Mouse (Mus musculus) splenic B cell, adult 2 months (primary cell): ENCODE results near the gene Tmem268.

ENCODE experiments used
- DNase-seq: peaks from one replicate; pipeline ENCODE4 v3.0.0-alpha.2; 2011; ENCODE audit warnings: low read depth, low spot score
- H3K27me3 ChIP-seq: 2 replicates; pipeline ENCODE4 v1.6.1; 2012; ENCODE audit warnings: mild to moderate bottlenecking, low read length, moderate library complexity, mixed read lengths; ENCODE audit not compliant: control insufficient read depth, poor library complexity, insufficient read depth, severe bottlenecking
- H3K36me3 ChIP-seq: 2 replicates; pipeline ENCODE4 v1.6.1; 2012; ENCODE audit warnings: mild to moderate bottlenecking, low read length, moderate library complexity, mixed read lengths; ENCODE audit not compliant: control insufficient read depth, poor library complexity, insufficient read depth, severe bottlenecking

Gene Tmem268

GRCm38 (mm10) chr4:63601263-63601662, 42.7 kb downstream of the Tmem268 start:
- no peak for DNase-seq
- no peaks in the 10 kb centered on the region for H3K36me3 ChIP-seq
- no peaks in the 10 kb centered on the region for H3K27me3 ChIP-seq

GRCm38 (mm10) chr4:63604945-63605344, 46.4 kb downstream of the Tmem268 start, which contains the start of gene Gm11213:
Gene Gm11213, minus strand, starts transcription at chr4:63605261.
- H3K27me3 ChIP-seq: no peaks in the 10 kb centered on the region
- no peaks in the 10 kb centered on the region for H3K36me3 ChIP-seq
- no peak for DNase-seq

GRCm38 (mm10) chr4:63605545-63605944, 47.0 kb downstream of the Tmem268 start:
- no peak for DNase-seq
- no peaks in the 10 kb centered on the region for H3K27me3 ChIP-seq
- H3K36me3 ChIP-seq: no peaks in the 10 kb centered on the region

DNA sequence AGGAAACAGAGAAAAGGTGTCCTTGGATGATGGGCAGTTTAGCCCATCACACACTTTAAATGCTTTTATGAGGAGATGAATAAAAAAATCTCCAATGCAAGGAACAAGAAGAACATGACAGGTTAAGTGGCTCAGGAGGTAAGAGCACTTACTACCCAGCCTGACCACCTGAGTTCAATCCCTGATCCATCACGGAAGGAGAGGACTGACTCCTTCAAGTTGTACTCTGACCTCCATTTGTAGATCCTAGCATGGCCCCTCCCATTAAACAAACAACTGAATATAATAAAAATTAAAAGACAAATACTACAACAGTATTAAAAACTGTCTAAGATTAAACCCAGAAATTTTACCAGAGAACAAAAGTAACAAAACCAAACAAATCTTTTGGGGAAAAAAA, 47.4 kb downstream of the Tmem268 start:
- Histone ChIP-seq H3K27me3 (no peaks in the 10 kb centered on the region), H3K36me3 (no peaks in the 10 kb centered on the region)
- DNase-seq: no peak

DNA sequence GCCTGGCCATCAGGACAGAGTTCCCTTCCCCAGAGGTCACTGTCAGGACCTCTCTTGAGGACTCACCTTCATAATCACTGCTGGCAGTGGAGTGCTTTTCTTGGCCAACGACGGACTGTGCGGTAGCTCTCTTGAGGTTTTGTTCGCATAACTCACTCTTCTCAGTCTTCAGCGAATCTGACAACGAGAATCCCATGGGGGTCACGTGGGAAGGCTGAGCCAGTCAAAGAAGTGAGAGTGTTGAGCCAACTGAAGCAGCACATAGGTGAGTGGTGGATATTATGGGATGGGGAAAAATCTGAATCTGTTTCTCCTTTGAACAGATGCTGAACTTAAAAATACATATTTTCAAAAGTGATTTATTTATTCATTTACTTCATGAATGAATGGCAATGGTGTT, 49.8 kb downstream of the Tmem268 start:
- Histone ChIP-seq H3K36me3 (no peaks in the 10 kb centered on the region), H3K27me3 (no peaks in the 10 kb centered on the region)
- DNase-seq: no peak

- Histone ChIP-seq H3K36me3 (no peaks in the 10 kb centered on the region), H3K27me3 (no peaks in the 10 kb centered on the region)
- peak; percentile 6 for DNase-seq
These were observed 63.3 kb downstream of the Tmem268 start for GRCm38 (mm10) chr4:63621861-63622260.

- Histone ChIP-seq H3K27me3 (no peaks in the 10 kb centered on the region), H3K36me3 (no peaks in the 10 kb centered on the region)
- DNase-seq: peak; percentile 57
These were observed 63.8 kb downstream of the Tmem268 start, which contains the start of gene Tex48 for GRCm38 (mm10) chr4:63622378-63622835. Gene Tex48, minus strand, starts transcription at chr4:63622428.

GRCm38 (mm10) chr4:63625563-63626080, 67.0 kb downstream of the Tmem268 start:
- no peak for DNase-seq
- Histone ChIP-seq H3K27me3 (no peaks in the 10 kb centered on the region), H3K36me3 (no peaks in the 10 kb centered on the region)

DNA sequence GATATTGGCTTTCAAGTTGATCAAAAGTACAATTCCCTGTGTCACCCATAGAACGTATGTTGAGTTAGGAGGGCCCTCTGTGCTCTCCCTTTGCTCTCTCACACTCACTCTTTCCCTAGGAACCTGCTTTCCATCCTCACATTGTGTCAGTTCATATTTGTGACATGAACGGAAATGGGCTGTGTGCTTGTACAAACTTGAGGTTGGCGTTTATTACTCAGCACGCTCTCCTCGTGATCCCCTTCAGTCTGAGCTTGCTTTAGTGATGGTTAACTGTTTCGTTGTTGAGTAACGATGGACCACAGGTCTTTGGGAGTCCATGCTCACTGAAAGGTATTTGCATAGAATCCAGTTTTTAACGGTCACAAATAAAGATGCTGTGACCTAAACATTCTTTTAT, 68.5 kb downstream of the Tmem268 start:
- H3K36me3 ChIP-seq: no peaks in the 10 kb centered on the region
- no peaks in the 10 kb centered on the region for H3K27me3 ChIP-seq
- no peak for DNase-seq

- Histone ChIP-seq H3K27me3 (no peaks in the 10 kb centered on the region), H3K36me3 (no peaks in the 10 kb centered on the region)
- DNase-seq: no peak
These were observed 74.6 kb downstream of the Tmem268 start for GRCm38 (mm10) chr4:63633181-63633580.
